In genomic region chr17:49428239-49428688, GRCm38 (mm10) we compare ENCODE assay signal across 8 mouse cellular contexts. TPM values are rescaled to one million over a fixed set of nuclear protein-coding genes. Genes with fewer than 3 reads are reported as not detected.
DNase-seq lines count a peak whose midpoint lies in the region; ATAC-seq and TF ChIP-seq lines count a peak whose summit lies in the region.

Gene Mocs1 (plus strand): TSS chr17:49428362.

- TF ChIP-seq POLR2A in CH12.LX (IDR thresholded peaks at IDR 0.05; ENCODE audit: low read depth, low read length) = peak; percentile 90
- TF ChIP-seq POLR2A in testis, adult 2 months (IDR thresholded peaks at IDR 0.05; ENCODE audit: control insufficient read depth, low read depth, low read length) = peak; percentile 75

- no peaks in the 10 kb centered on the region for H3K9me3 ChIP-seq in CH12.LX (replicated peaks; ENCODE audit: low read length)
- no peaks in the 10 kb centered on the region for H3K9me3 ChIP-seq in forebrain, embryonic 12.5 days
- H3K9me3 ChIP-seq in heart, postnatal 0 days (replicated peaks; ENCODE audit: control insufficient read depth, low read length) = no peaks in the 10 kb centered on the region
- H3K9me3 ChIP-seq in liver, embryonic 16.5 days (replicated peaks; ENCODE audit: control insufficient read depth, low read length) = no peaks in the 10 kb centered on the region
- no peaks in the 10 kb centered on the region for H3K9me3 ChIP-seq in neural tube, embryonic 13.5 days

- H3K27me3 ChIP-seq in CH12.LX (replicated peaks) = no peaks in the 10 kb centered on the region
- H3K27me3 ChIP-seq in forebrain, embryonic 12.5 days = no peaks in the 10 kb centered on the region
- H3K27me3 ChIP-seq in heart, postnatal 0 days (ENCODE audit: control insufficient read depth, insufficient read depth, low read length) = no peaks in the 10 kb centered on the region
- H3K27me3 ChIP-seq in liver, embryonic 16.5 days (ENCODE audit: control insufficient read depth, insufficient read depth, low read depth, low read length) = no peaks in the 10 kb centered on the region
- H3K27me3 ChIP-seq in neural tube, embryonic 13.5 days = no peaks in the 10 kb centered on the region
- H3K27me3 ChIP-seq in testis, adult 2 months (ENCODE audit: control insufficient read depth, insufficient read depth, low read length) = no peaks in the 10 kb centered on the region

- H3K79me2 ChIP-seq in CH12.LX (replicated peaks; ENCODE audit: control insufficient read depth, extremely low read depth, insufficient read depth, poor library complexity, severe bottlenecking) = no peaks in the 10 kb centered on the region; the same call in 1 of the 2 replicates

- peaks cover 8 to 23% of the 10 kb centered on the region in 2 experiments for H3K4me1 ChIP-seq in CH12.LX (ENCODE audit: control insufficient read depth in 1 of 2, insufficient read depth in 2 of 2)
- H3K4me1 ChIP-seq in forebrain, embryonic 12.5 days = peaks cover 19% of the 10 kb centered on the region
- peaks cover 30% of the 10 kb centered on the region for H3K4me1 ChIP-seq in heart, postnatal 0 days (ENCODE audit: control insufficient read depth, insufficient read depth)
- peaks cover 43% of the 10 kb centered on the region for H3K4me1 ChIP-seq in liver, embryonic 16.5 days (ENCODE audit: control insufficient read depth, low read depth, low read length)
- H3K4me1 ChIP-seq in neural tube, embryonic 13.5 days (replicated peaks) = peaks cover 34% of the 10 kb centered on the region
- H3K4me1 ChIP-seq in testis, adult 2 months (ENCODE audit: control insufficient read depth, insufficient read depth, low read length) = peaks cover 5% of the 10 kb centered on the region

- H3K4me3 ChIP-seq in CH12.LX (replicated peaks in 1 of 3; ENCODE audit: low read depth in 2 of 3, low read length in 2 of 3, poor library complexity in 1 of 3) = peak within 1 kb of the TSS; percentile 79 to 97 (median 89)
- H3K4me3 ChIP-seq in forebrain, embryonic 12.5 days (replicated peaks) = peak within 1 kb of the TSS; percentile 71
- H3K4me3 ChIP-seq in heart, postnatal 0 days (ENCODE audit: low read depth, low read length) = peak within 1 kb of the TSS; percentile 74
- H3K4me3 ChIP-seq in liver, embryonic 16.5 days (ENCODE audit: low read depth, low read length) = peak within 1 kb of the TSS; percentile 90
- H3K4me3 ChIP-seq in neural tube, embryonic 13.5 days = peak within 1 kb of the TSS; percentile 75
- H3K4me3 ChIP-seq in testis, adult 2 months (ENCODE audit: control insufficient read depth, low read depth, low read length) = peak within 1 kb of the TSS; percentile 91

- no peak for TF ChIP-seq EP300 in CH12.LX (IDR thresholded peaks at IDR 0.05; ENCODE audit: low read length)
- peak; percentile 52; the same call in 1 of the 2 replicates for TF ChIP-seq EP300 in heart, postnatal 0 days (IDR thresholded peaks at IDR 0.05; ENCODE audit: low read depth)

- peaks cover 5 to 18% of the 10 kb centered on the region in 2 experiments for H3K36me3 ChIP-seq in CH12.LX (replicated peaks in 1 of 2; ENCODE audit: control insufficient read depth in 1 of 2, insufficient read depth in 1 of 2, low read length in 1 of 2)
- no peaks in the 10 kb centered on the region for H3K36me3 ChIP-seq in forebrain, embryonic 12.5 days (replicated peaks)
- no peaks in the 10 kb centered on the region for H3K36me3 ChIP-seq in heart, postnatal 0 days (replicated peaks; ENCODE audit: control insufficient read depth, insufficient read depth, low read length)
- peaks cover 6% of the 10 kb centered on the region; the same call in 1 of the 2 replicates for H3K36me3 ChIP-seq in liver, embryonic 16.5 days (ENCODE audit: control insufficient read depth, insufficient read depth)
- H3K36me3 ChIP-seq in neural tube, embryonic 13.5 days = no peaks in the 10 kb centered on the region
- no peaks in the 10 kb centered on the region for H3K36me3 ChIP-seq in testis, adult 2 months (ENCODE audit: control insufficient read depth, insufficient read depth, low read length)

- H3K9ac ChIP-seq in CH12.LX (ENCODE audit: insufficient read depth, low read depth) = peak within 1 kb of the TSS; percentile 96
- peak within 1 kb of the TSS; percentile 83 for H3K9ac ChIP-seq in forebrain, embryonic 12.5 days
- H3K9ac ChIP-seq in heart, postnatal 0 days (replicated peaks; ENCODE audit: low read depth, low read length) = peak within 1 kb of the TSS; percentile 79
- H3K9ac ChIP-seq in liver, embryonic 16.5 days (ENCODE audit: low read depth, low read length) = peak within 1 kb of the TSS; percentile 98
- peak within 1 kb of the TSS; percentile 88 for H3K9ac ChIP-seq in neural tube, embryonic 13.5 days

- H3K27ac ChIP-seq in CH12.LX (ENCODE audit: insufficient read depth, low read depth) = no peak within 1 kb of the TSS
- no peak within 1 kb of the TSS for H3K27ac ChIP-seq in forebrain, embryonic 12.5 days
- H3K27ac ChIP-seq in heart, postnatal 0 days (ENCODE audit: low read depth) = peak within 1 kb of the TSS; percentile 71
- H3K27ac ChIP-seq in liver, embryonic 16.5 days (ENCODE audit: low read length) = peak within 1 kb of the TSS; percentile 94
- H3K27ac ChIP-seq in neural tube, embryonic 13.5 days (replicated peaks) = 0 out of 2 replicates have a peak within 1 kb of the TSS, but pooled peaks have one; percentile 6
- peak within 1 kb of the TSS; percentile 66 for H3K27ac ChIP-seq in testis, adult 2 months (ENCODE audit: control insufficient read depth, insufficient read depth, low read depth, low read length)

- in situ Hi-C loops in CH12.LX (cut with MboI; ENCODE audit: low pct_ligation_motif_present, low pct_unique_long_range_greater_than_20kb, low sequenced_read_pairs) = no loop called here

- no peak for TF ChIP-seq CTCF in CH12.LX (conservative IDR thresholded peaks at IDR 0.05 in 1 of 2, IDR thresholded peaks at IDR 0.05 in 1 of 2; ENCODE audit: low read depth in 2 of 2, low read length in 2 of 2)
- TF ChIP-seq CTCF in heart, postnatal 0 days (IDR thresholded peaks at IDR 0.05; ENCODE audit: low read depth) = peak; percentile 3; the same call in 1 of the 2 replicates
- TF ChIP-seq CTCF in testis, adult 2 months (IDR thresholded peaks at IDR 0.05; ENCODE audit: control insufficient read depth, insufficient read depth, insufficient replicate concordance, low read depth, low read length) = no peak

- ATAC-seq in forebrain, embryonic 12.5 days (ENCODE audit: low FRiP score) = peak; percentile 99
- peak; percentile 98 for ATAC-seq in heart, postnatal 0 days (ENCODE audit: insufficient read depth, low read depth)
- peak; percentile 99 for ATAC-seq in liver, embryonic 16.5 days (ENCODE audit: low read depth)
- ATAC-seq in neural tube, embryonic 13.5 days (ENCODE audit: low read depth) = peak; percentile 99

- WGBS in forebrain, embryonic 12.5 days = under 1% methylated on average over 28 of the region's 28 CpGs
- WGBS in heart, postnatal 0 days = under 1% methylated on average over 28 of the region's 28 CpGs
- WGBS in liver, embryonic 16.5 days (ENCODE audit: insufficient replicate concordance) = under 1% methylated on average over 28 of the region's 28 CpGs
- whole genome bisulfite sequencing in neural tube, embryonic 13.5 days = under 1% methylated on average over 28 of the region's 28 CpGs

- dilution Hi-C loops in CH12.LX (cut with MboI; ENCODE audit: extremely low pct_ligation_motif_present, extremely low pct_unique_long_range_greater_than_20kb, low sequenced_read_pairs) = no loop called here

- DNase-seq in CH12.LX (ENCODE audit: extremely low read depth) = peak; percentile 94
- DNase-seq in c-Kit-positive CD71-positive TER-119-negative erythroid progenitor cells, embryonic 14.5 days (ENCODE audit: low read depth) = peak; percentile 90
- DNase-seq in heart, postnatal 0 days (ENCODE audit: low spot score) = peak; percentile 92
- peak; percentile 96 to 97 for DNase-seq in kidney, postnatal 4 days

- no peak for TF ChIP-seq RAD21 in CH12.LX (IDR thresholded peaks at IDR 0.05; ENCODE audit: low read depth, low read length)

- H3K4me2 ChIP-seq in CH12.LX (ENCODE audit: insufficient read depth, low read depth, poor library complexity, severe bottlenecking) = peak within 1 kb of the TSS; percentile 82
- peak within 1 kb of the TSS; percentile 83 for H3K4me2 ChIP-seq in forebrain, embryonic 12.5 days
- H3K4me2 ChIP-seq in heart, postnatal 0 days (ENCODE audit: low read depth, low read length) = peak within 1 kb of the TSS; percentile 80
- peak within 1 kb of the TSS; percentile 75 for H3K4me2 ChIP-seq in liver, embryonic 16.5 days (ENCODE audit: low read depth, low read length)
- peak within 1 kb of the TSS; percentile 79 for H3K4me2 ChIP-seq in neural tube, embryonic 13.5 days

TF ChIP-seq in CH12.LX, 34 proteins besides CTCF, POLR2A, EP300 and RAD21 (continues in another document):
- TF ChIP-seq UBTF (IDR thresholded peaks at IDR 0.05; ENCODE audit: low read depth, low read length) (no peak), MAFK (IDR thresholded peaks at IDR 0.05; ENCODE audit: insufficient replicate concordance, low read length) (no peak), HCFC1 (IDR thresholded peaks at IDR 0.05; ENCODE audit: low read depth, low read length) (peak; percentile 98), GABPA (IDR thresholded peaks at IDR 0.05; ENCODE audit: insufficient replicate concordance, low read depth, low read length) (peak; percentile 34; the same call in 1 of the 2 replicates), TCF12 (IDR thresholded peaks at IDR 0.05; ENCODE audit: low read depth, low read length) (peak; percentile 84), MAX (IDR thresholded peaks at IDR 0.05; ENCODE audit: low read length) (peak; percentile 40; the same call in 1 of the 2 replicates), ELF1 (IDR thresholded peaks at IDR 0.05; ENCODE audit: low read depth, low read length) (peak; percentile 86), POLR2AphosphoS2 (IDR thresholded peaks at IDR 0.05; ENCODE audit: low read depth, low read length) (no peak; the same call in 1 of the 2 replicates), ZNF384 (IDR thresholded peaks at IDR 0.05; ENCODE audit: low read depth, low read length) (no peak), E2F4 (IDR thresholded peaks at IDR 0.05; ENCODE audit: insufficient replicate concordance, low read depth, low read length) (no peak), ETS1 (conservative IDR thresholded peaks at IDR 0.05; ENCODE audit: low read depth, low read length) (no peak), JUN (IDR thresholded peaks at IDR 0.05; ENCODE audit: insufficient read depth, low read depth, low read length) (no peak)

RNA-seq across cellular contexts. Expression of gene Mocs1, which starts in this region (rescaled TPM):
- total RNA-seq in CH12.LX (2012; rRNA removed) = 6.4 and 7.3 TPM in 2 replicates
- 2.9 and 3.7 TPM in 2 replicates for total RNA-seq in CH12.LX (2014; rRNA removed)
- polyA plus RNA-seq in CH12.LX (2012; ENCODE audit: insufficient read length, low read depth) = 8.8 and 9.4 TPM in 2 replicates
- polyA plus RNA-seq in forebrain, embryonic 12.5 days (2016; fragmentation: Nextera tagmentation; extraction: Ambion mirVana) = 3.6 and 4.5 TPM in 2 replicates
- 13.1 and 18.6 TPM in 2 replicates for total RNA-seq in heart, postnatal 0 days (2014; rRNA removed; ENCODE audit: low replicate concordance)
- 2.3 and 2.8 TPM in 2 replicates for polyA plus RNA-seq in heart, postnatal 0 days (2015; fragmentation: Nextera tagmentation; extraction: Ambion mirVana)
- 10.7 and 13.1 TPM in 2 replicates for polyA plus RNA-seq in liver, embryonic 16.5 days (2015; fragmentation: Nextera tagmentation; extraction: Ambion mirVana)
- polyA plus RNA-seq in neural tube, embryonic 13.5 days (2015; fragmentation: Nextera tagmentation; extraction: Ambion mirVana) = 5.5 TPM in 2 replicates
- polyA plus RNA-seq in testis, adult 2 months (2012; rRNA removed) = 2.9 and 3.0 TPM in 2 replicates

Comparison
In these comparisons a context has a peak if more than half of its experiments do, and no peak if none do; other contexts are left out.
1. H3K27ac ChIP-seq: peak in heart, postnatal 0 days (single experiment), liver, embryonic 16.5 days (single experiment), neural tube, embryonic 13.5 days (single experiment) and testis, adult 2 months (single experiment); none in CH12.LX (single experiment) and forebrain, embryonic 12.5 days (single experiment).
2. Peak in every context shown above with its lines, with median percentiles within 50 percentile points of each other: DNase-seq, H3K4me2 ChIP-seq, H3K4me3 ChIP-seq, H3K9ac ChIP-seq and ATAC-seq.